Mouse (Mus musculus): ENCODE measurements around the gene Asb2. TPM values are rescaled to one million over a fixed set of nuclear protein-coding genes. Genes with fewer than 3 reads are reported as not detected.

The Asb2 gene
- total RNA-seq, 2 experiments from 2014 or later = 128 to 151 TPM

DNA sequence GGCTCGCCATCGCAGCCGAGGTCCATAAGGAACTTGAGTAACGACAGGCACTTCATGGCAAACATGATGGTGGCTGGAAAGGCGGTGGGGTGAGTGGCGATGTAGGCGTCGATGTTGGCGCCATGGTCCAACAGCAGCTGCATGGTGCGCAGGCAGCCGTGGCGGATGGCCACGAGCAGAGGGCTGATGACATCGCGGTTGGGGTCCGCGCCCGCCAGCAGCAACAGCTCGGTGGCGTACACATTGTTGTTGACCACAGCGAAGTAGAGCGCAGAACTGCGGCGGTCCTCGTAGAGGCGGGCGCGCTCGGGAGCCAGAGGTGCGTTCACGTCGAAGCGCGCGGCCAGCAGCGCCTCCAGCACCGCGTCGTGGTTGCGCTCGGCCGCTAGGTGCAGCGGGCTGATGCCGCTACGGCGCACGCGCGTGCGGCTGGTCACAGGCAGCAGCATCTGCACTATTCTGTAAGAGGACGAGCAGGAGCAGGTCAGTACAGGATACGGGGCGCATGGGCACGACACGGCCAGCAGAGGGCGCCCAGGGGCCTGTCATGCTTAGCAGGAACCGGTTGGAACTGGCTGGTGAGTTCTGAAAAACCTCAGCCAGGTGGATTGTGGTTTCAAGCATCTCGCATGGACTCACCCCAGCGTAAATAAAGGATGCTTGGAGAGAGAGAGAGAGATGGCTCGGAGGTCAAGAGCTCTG, 30.5 kb downstream of the Asb2 start:
- peak; percentile 76 to 86 for DNase-seq (ENCODE audit: low spot score in 2 of 2)

DNA sequence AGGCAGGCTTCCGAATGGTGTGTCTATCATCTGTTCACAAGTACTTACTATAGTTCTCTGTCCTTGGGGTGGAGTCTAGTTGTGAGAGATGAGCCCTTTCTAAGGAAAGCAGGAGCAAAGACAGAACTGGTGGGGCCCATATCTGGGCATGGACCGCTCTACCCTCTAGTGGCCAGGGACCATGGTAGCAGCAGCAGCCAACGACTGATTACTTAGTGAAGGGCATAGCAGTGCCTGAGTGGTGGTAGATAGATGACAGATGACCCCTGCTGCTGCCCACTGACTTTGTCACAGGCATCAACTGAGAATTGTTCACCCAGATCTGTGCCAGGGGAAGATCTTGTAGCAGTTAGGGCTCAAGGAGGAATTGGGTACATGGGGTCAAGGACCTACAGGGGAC, 33.0 kb downstream of the Asb2 start:
- DNase-seq (ENCODE audit: low spot score in 2 of 2) = no peak

DNA sequence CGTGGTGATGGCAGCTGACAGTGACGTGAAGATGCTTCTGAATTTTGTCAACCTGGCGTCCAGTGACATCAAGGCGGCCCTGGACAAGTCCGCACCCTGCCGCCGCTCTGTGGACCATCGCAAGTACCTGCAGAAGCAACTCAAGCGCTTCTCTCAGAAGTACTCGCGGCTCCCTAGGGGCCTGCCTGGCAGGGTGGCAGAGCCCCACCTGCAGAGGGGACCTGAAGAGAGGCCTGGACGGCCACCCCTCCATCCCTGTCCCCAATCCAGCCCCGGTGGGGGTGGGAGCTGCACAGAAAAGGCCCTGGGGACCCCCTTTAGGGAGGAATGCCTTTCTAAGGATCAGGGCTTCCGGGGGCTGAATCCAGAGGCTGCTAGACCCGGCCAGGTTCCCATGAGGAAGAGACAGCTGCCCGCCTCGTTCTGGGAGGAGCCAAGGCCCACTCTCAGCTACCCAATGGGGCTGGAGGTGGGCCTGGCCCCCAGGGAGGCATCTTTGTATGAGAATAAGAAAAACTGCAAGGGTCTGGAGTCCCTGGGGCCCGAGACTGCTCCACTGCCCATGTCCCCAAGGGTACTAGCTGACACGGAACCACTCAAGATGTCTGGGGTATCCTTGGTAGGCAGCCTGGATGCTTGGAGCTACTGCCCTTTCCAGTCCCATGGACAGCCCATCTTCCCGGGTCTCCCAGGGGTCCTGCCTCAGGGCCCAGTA, 39.8 kb downstream of the Asb2 start:
- no peak for DNase-seq (ENCODE audit: low spot score in 2 of 2)

DNA sequence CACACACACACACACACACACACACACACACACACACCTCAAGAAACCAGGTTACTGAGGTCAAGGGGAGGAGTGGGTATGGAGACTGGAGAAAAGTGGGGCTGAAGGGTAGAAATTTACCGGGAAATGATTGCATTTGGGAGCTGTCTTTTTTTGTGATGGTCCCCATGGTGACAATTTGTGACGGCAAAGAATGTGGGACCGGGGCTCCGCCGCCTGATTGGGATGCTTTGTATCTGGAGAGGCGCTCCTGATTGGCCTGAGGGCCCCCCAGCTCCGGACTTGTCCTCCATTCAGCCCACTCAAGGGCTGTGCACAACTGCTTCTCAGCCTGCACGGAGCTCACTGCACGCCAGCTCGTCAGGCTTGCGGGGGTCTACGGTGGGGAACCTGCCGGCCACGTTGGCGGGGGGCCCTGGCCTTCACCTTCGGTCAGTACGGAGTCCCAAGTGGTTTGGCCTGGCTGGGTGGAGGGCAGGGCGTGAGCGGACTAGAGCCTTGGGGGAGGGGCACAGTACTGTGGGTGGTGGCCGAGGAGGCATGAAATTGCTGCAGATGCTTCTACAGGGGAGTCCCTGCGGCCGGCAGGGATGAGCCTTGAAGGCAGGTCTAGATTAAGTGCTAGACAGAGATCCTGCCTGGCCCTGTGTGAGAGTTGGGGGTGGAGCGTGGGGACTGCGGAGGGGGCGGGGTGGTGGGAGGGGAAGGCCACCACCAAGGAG, 41.0 kb downstream of the Asb2 start:
- DNase-seq (ENCODE audit: low spot score in 2 of 2) = no peak

DNA sequence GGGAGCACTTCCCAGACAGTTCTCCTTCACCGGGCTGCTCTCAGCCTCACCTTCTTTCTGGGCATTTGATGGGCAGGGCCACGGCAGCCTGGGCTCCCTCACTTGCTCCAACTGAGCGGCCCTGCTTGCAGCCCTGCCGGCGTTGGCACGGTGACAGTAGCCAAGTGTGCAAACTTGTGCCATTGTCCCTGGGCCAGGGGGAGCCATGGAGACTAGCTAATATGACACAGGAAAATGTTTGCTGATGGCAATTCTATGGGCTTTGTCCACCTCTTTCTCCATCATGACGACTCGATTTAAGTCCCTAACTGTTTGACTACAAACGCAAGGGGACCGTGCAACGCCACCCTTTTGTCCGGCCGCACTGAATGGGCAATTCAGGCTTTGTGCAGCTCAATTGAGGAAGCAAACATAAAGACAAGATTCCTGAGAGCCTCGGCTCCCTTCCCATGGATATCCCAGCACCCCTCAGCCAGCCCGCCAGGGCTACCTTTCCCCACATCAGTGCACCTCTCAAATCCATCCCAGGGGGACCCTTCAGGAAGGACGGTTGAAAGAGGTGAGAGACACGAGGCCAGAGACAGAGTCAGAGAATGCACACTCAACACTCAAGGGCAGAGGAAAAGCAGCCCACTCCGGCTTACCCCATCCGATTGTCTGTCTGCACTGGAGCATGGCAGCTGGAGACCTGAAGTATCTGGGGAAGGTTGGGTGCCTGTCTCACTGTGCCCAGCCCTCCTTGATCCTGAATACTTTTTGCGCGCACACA, 41.7 kb downstream of the Asb2 start:
- peak in 1 of 2 experiments; percentile 48 for DNase-seq (ENCODE audit: low spot score in 2 of 2)

DNA sequence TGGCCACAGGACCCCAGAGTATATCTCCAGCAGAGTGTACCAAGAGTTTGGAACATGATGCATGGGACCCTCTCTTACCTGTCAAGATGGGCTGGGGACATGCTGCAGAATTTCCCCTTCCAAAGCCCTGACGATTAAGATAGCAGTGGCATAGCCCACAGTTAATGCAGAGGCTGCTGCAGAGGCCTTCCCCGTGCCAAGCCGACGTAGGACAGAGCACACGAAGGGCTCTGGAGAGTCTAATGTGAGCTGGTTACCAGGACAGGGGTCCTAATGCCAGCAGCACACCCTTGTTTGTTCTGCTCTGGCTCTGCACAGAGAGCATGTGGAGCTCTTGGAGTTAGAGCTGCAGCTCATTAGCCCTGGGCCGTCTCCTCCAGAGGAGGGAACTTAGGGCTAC, 42.5 kb downstream of the Asb2 start:
- DNase-seq (ENCODE audit: low spot score in 2 of 2) = no peak

DNA sequence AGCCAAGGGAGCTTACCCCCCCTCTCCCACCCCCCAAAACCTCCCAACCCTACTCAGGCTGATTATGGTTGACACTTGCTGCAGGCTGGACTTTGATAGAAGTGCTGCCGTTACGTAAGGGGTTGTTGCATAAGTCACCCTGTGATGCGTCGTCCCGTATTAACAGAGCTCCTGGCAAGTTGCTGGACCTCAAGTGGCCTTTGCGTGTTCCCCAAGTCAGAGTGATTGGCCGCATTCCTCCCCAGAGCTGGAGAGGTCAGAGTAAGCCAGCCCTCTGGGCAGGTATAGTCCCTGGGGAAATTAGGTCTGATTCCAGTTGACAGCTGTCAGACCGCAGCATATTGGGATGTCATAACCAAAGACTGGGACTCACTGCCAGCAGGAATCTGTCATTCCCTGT, 43.9 kb downstream of the Asb2 start:
- no peak for DNase-seq (ENCODE audit: low spot score in 2 of 2)

DNA sequence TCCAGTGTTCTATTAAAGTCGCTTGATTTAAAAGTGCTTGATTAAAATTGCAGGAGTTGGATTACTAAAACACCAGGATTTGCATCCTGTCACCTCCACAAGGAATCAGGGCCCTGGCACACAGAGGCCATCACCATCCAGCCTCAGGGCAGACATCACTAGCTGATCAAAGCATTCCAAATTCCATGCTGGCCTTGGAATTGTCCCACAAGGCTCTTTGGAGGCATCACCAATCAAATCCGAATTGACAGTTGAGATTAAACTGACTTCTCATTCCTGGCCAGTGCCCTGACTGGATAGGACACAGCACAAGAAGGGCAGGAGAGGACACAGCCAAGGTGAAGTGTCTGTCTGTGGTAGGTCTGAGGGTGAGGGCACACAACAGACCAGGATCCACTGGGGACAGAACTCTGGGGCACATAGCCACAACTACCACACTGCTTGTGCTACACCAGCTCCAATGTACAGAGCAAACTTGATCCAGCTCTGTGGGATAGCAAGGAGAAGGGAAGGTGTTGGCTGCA, 45.0 kb downstream of the Asb2 start, which contains the start of gene Fam181a:
Gene Fam181a (plus strand): TSS at position 232 of the 524 bp plus-strand sequence.
- DNase-seq (ENCODE audit: low spot score in 2 of 2) = no peak

DNA sequence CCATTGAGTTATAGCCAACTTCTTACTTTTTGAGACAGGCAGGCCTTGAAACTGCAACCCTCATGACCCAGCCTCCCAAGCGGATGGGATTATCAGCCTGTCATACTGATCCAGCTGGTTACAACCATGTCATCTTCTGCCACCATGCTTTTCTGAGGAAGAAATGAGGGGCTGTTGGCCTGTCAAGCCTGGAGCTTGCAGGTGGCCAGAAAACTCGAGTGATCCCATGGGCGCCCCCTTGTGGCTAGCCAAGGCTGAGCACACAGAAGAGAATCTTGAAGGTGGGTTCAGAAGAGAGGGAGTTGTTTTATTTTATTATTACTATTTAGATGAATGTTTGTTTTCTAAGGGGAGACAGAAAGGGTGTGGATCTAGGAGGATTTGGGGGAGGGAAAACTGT, 49.1 kb downstream of the Asb2 start:
- DNase-seq (ENCODE audit: low spot score in 2 of 2) = no peak

DNA sequence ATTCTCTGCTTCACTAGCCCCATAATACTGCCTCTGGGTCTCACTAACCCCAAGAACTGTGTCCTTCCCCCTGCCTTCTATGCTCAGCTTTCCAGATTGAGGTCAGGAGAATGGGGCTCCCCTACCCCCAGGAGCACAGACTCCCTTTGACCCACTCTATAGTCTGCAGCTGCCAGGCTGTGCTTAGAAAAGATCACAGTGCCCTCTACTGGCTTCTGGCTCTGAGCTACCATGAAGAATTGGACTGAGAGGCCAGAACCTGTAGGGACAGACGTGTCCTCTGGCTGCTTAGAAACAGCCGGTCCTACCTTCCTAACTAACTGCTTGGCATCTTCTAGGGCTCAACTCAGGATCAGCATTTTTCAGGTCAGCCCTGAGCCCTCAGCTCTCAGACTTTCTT, 49.6 kb downstream of the Asb2 start:
- no peak for DNase-seq (ENCODE audit: low spot score in 2 of 2)

DNA sequence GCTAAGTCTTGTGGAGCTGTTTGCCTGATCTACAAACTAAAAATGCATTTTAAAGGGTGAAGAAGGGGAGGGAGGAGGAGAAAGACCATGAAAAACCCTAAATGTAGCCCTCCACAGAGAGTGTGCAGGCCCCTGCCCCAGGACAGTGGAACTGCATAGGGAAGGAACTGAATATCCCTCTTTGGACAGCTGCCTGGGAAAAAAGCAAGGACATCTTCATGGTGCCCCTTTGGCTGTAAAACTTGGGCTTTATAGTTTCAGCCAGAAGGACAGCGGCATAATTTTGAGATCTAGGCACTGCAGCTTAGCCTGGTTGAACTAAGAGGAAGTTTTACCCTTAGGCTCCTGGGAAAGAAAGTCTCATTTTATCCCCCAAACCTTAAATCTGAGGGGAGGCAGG, 52.8 kb downstream of the Asb2 start:
- no peak for DNase-seq (ENCODE audit: low spot score in 2 of 2)

DNA sequence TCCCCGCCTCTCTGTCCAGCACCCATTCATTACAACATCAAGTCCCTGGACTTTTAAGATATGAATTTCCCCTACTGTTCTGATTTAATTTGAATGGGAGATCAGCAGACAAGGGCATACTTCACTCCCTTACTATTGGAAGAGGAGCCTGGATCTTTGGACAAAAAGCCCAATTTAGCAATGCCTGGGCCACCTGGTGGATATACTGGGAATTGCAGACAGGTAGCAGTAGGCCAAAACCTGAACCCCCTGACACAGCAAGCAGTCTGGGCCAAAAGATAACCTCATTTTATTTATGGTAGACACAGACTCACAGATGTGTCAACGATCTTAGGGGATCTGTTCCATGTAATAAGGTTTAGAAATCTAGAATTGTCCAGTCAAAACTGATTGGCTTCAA, 54.2 kb downstream of the Asb2 start:
- peak in 1 of 2 experiments; percentile 51 for DNase-seq (ENCODE audit: low spot score in 2 of 2)

DNA sequence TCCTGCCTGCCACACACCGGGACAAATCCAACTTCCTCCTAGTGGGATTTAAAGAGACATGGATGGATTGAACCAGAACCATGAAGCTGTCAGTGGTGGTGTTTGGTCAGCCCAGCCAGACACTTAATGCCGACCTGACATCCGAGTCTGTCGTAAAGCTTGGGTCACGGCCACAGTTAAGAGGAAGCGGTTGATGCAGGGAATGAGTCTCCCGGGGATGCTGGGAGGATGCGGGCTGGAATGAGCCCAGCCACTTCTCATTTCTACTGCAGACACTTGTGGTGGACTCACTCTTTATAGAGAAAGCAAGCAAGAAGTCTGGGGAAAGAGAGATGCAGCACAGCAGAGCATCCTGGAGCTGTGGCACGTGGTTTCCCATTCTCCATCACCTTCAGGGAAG, 55.3 kb downstream of the Asb2 start:
- DNase-seq (ENCODE audit: low spot score in 2 of 2) = peak in 1 of 2 experiments; percentile 45

DNA sequence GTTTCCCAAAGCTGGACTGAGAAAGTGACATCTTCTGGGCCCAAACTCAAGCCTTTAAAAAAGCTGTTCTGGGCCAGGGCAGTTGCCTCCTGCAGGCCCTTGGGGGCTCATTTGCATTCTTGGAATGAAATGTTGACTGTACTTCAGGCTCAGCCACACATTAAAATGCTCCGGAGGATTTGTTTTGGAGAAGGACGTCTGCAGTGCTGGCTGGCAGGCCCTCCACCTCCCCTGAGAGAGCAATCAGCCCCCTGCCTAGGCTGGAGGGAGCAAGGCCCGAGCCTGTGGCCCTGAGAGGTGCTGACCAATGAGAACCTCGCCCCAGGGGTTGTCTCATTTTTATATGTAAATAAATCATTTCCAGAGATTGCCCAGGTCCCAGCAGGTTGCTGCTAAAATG, 59.5 kb downstream of the Asb2 start:
- no peak for DNase-seq (ENCODE audit: low spot score in 2 of 2)

DNA sequence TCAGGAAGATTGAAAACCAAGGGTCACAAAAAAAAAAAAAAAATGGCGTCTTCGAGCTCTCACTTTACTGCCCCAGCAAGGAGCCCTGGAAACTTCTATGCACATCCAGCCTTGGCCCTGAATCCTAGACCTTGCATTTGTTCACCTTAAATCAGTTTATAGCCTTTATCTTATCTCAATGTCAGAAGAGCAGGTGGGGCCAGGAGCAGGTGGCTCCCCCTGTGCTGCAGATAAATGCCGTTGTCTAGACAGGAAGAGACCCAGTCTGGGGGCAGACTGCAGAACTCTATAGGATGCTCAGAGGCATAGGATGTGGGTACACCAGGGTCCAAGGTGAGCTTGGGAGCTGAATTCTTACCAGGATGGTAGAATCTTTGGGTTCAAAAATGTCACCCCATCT, 63.4 kb downstream of the Asb2 start:
- DNase-seq (ENCODE audit: low spot score in 2 of 2) = no peak

DNA sequence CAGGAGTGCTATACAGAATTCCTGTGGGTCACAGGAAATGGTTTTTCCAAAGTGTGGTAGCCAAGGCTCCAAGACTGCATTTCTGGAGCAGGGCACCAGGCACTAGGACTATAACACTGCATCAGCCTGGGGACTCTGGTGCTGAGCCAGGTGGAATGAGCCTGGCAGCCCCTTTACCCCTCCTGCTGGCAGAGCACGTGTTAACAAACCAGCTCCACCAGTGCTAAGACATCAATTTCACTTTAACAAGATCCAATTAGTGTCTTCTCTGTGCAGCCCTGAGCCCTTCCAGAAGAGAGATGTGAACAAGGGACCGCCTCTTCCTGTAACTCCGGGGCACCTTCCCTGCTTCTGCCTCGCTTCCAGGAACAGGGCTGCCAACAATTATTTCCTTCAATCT, 68.5 kb downstream of the Asb2 start:
- no peak for DNase-seq (ENCODE audit: low spot score in 2 of 2)

DNA sequence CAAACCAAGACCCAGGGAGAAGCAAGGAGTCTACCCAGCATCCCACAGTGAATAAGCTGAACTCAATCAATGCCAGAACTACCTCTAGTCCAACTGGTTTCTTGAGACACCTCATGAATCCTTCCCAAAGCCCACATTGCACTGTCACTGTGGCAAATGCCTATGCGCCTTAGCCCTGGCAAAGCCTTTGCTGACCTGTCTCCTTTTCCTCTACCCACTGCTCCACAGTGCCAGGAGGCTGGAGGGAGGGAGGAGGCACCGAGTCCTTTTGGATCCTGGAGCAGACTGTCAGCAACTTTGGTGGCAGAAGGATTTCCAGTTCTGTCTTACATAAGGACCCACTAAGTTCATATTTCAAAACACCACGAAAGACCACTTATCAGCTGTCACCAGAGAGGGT, 72.4 kb downstream of the Asb2 start:
- DNase-seq (ENCODE audit: low spot score in 2 of 2) = no peak

DNA sequence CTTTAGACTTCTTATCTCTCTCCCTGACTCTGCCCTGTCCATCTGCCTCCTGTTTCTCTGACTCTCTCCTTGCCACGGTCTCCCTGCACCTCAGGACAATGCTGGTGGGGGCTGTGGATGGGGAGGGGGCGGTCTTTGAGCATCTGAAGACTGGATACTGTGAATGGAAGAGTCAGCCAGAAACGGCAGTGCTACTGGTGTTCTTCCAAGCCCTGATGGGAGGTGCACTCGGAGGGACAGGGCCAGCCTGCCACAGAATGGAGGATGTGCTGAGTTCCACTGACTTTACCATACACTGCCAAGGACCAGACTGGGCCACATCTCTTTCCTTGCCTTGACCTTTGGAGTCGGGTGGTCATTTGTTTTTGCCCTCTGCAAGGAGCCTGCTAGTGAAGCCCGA, 72.9 kb downstream of the Asb2 start:
- no peak for DNase-seq (ENCODE audit: low spot score in 2 of 2)

DNA sequence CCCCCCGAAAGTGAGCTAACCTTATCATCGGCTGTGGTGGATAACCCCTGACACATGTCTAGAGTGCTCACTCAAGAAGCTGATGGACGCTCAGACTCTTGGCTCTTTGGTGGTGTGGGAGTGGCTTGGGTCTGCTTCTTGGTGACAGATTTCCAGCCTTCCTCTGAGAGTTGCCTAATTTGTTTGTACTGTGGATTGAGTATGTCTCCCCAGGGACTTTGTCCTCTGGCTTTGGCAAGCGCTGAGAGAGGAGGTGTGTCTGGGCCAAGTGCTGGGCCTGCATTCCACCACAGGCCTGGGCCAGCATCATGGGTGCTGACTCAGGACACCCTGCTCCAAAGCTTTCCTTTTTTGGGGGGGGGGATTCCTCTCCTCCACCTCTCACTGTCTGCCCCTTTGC, 73.9 kb downstream of the Asb2 start:
- no peak for DNase-seq (ENCODE audit: low spot score in 2 of 2)

DNA sequence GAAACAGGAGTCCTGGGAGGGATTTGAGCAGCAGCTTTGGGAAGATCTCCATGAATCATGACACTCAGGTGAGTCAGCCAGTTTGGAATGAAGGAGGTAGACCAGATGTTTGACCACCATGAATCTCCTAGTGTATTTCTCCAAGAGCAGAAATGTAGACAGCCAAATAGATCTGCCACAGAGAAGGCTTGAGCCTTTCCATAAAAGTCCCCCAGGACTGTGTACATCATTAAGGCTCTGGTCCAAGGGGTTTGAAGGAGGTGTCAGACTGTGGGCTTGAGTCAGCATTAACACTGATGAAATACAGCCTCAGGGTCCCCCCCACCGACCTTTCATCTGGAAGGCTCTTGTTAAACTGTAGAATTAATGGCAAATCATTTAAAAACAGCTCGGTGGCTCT, 74.3 kb downstream of the Asb2 start:
- no peak for DNase-seq (ENCODE audit: low spot score in 2 of 2)

DNA sequence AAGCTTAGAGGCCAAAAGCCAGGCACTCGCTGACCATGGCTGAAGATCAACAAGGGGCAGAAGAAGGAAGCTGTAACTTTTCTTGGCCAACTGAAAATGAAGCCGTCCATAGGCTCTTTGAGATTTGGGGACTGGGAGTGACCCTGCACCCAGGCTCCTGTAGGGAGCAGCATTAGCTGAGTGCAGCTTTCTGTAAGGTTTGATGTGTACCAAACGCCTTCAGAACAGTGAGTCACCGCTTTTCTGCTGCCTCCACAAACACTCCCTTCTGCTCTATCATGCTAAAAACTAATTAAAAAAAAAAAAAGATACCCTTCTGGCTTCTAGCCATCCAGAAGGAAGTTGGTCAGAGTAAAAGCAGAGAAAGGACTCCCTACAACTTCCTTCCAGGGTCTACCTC, 79.4 kb downstream of the Asb2 start:
- no peak for DNase-seq (ENCODE audit: low spot score in 2 of 2)
